Mouse (Mus musculus): ENCODE measurements around the gene Hist1h3b. TPM values are rescaled to one million over a fixed set of nuclear protein-coding genes. Genes with fewer than 3 reads are reported as not detected.
A peak's percentile ranks its signal among the peaks of the same experiment; 100 is the strongest.

The Hist1h3b gene
- total RNA-seq, 4 experiments from 2014 or later, result 5.3 to 12.2 (median 8.1) TPM

DNA sequence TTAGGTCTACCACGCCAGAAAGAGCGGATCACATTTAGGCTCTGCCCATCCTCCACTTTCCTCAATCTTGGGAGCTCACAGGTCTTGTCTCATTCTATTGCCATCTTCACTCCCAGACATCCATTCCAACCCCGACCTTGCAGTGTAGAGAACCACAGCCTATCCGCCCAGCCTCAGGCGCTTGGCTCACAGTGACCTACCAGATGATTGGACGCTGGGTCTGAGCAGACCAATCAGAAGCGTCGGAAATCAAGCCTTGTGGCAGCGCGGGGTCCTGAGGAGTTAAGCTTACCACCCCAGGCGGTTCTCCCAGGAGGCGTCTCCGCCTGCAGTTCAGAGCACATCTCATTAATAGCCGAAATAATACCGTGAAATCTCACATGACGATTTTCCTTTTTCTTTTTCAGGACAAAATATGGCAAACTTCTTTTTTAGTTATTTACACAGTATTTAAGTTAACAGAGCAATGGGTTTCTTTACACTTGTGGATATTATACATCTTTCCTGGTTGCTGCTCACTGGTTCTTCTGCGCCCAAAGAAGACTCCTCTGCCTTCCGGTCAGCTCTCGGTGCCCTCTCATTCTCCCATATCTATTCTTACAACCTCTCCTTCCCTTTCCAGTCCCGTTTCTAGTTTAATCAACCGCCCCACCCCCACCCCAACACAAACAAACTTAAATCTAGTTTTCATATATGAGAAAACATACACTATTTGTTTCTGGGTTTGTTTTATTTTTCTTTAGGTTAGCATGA is 20.7 kb downstream of the Hist1h3b start:
- DNase-seq (ENCODE audit: low spot score in 2 of 2), result no peak

- DNase-seq (ENCODE audit: low spot score in 2 of 2), result no peak
These were observed 26.3 kb downstream of the Hist1h3b start for GRCm38 (mm10) chr13:23778339-23778738.

- DNase-seq (ENCODE audit: low spot score in 2 of 2), result no peak
These were observed 27.0 kb downstream of the Hist1h3b start for GRCm38 (mm10) chr13:23779025-23779424.

GRCm38 (mm10) chr13:23792520-23792919 is 40.5 kb downstream of the Hist1h3b start:
- DNase-seq (ENCODE audit: low spot score in 2 of 2), result peak in 1 of 2 experiments; percentile 15

DNA sequence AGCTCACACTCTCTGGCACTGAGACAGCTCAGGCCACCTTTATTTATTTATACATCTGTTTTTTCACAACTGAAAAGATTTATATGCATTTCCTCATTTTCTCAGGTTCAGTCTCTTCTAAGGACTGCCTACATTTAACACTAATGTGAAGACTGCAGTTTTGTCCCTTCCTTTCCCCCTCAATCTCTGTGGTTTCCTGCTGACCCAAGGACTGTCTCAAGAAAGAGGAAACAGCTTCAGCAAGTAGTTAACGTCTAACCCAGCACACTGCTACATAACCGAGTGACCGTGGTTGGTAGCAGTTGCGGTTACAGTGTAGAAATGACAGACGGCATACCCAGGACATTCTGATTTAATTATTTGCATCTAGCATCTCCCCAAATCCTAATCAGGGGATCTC is 47.3 kb downstream of the Hist1h3b start:
- no peak for DNase-seq (ENCODE audit: low spot score in 2 of 2)

Small RNA genes within 50 kb of the gene (microRNA-seq; reads per million reads assigned to microRNA genes)
- gene Gm44314, result 0 reads per million in 2 experiments
- gene Gm44484, result 0 reads per million in 2 experiments

Other genes with a start within 250 kb of the Hist1h3b start
- gene Hist1h4h, start 221.2 kb upstream of the Hist1h3b start, total RNA-seq (2022), result 100 to 1,000 TPM; 263 to 358 (median 294) TPM
- 10 to 100 TPM in 1 of 4 experiments, 1 to 10 TPM in 2, not detected in 1; 1.7 to 10.6 (median 3.0) TPM for gene Hist1h2af, start 218.4 kb upstream of the Hist1h3b start, total RNA-seq (2022)
- 1 to 10 TPM; 3.7 to 6.0 (median 4.2) TPM for gene Hist1h3g, start 216.8 kb upstream of the Hist1h3b start, total RNA-seq (2022)
- gene Hist1h2bh, start 208.9 kb upstream of the Hist1h3b start, total RNA-seq (2022), result 1 to 10 TPM in 2 of 4 experiments, under 1 TPM in 2; 0.84 to 1.6 (median 0.98) TPM
- gene Hist1h3f, start 208.2 kb upstream of the Hist1h3b start, total RNA-seq (2022), result 10 to 100 TPM; 15.3 to 21.8 (median 16.6) TPM
- 100 to 1,000 TPM; 153 to 191 (median 171) TPM for gene Hist1h4f, start 200.6 kb upstream of the Hist1h3b start, total RNA-seq (2022)
- 1 to 10 TPM; 3.4 to 4.2 (median 3.5) TPM for gene Hist1h1d, start 199.0 kb upstream of the Hist1h3b start, total RNA-seq (2022)
- gene Hist1h3e, start 189.9 kb upstream of the Hist1h3b start, total RNA-seq (2022), result 10 to 100 TPM; 43.6 to 61.8 (median 54.4) TPM
- gene Hist1h2ae, start 181.0 kb upstream of the Hist1h3b start, total RNA-seq (2022), result 1 to 10 TPM; 3.0 to 5.2 (median 4.7) TPM
- gene Hist1h2bg, start 180.9 kb upstream of the Hist1h3b start, total RNA-seq (2022), result 10 to 100 TPM; 60.3 to 72.4 (median 70.0) TPM
- 10 to 100 TPM; 23.0 to 26.4 (median 24.2) TPM for gene Hist1h2bf, start 178.1 kb upstream of the Hist1h3b start, total RNA-seq (2022)
- 1 to 10 TPM; 1.3 to 6.6 (median 3.8) TPM for gene Hist1h2ad, start 177.9 kb upstream of the Hist1h3b start, total RNA-seq (2022)
- 10 to 100 TPM in 2 of 4 experiments, 1 to 10 TPM in 2; 8.9 to 11.8 (median 10.0) TPM for gene Hist1h3d, start 176.5 kb upstream of the Hist1h3b start, total RNA-seq (2022)
- gene Hist1h4d, start 170.7 kb upstream of the Hist1h3b start, total RNA-seq (2022), result 100 to 1,000 TPM; 126 to 155 (median 139) TPM
- 1 to 10 TPM; 5.5 to 9.6 (median 7.2) TPM for gene Hist1h2be, start 131.1 kb upstream of the Hist1h3b start, total RNA-seq (2022)
- gene Hist1h1e, start 129.7 kb upstream of the Hist1h3b start, total RNA-seq (2022), result 10 to 100 TPM; 61.9 to 65.4 (median 62.5) TPM
- 1 to 10 TPM; 1.4 to 2.3 (median 1.9) TPM for gene Hist1h2ac, start 68.3 kb upstream of the Hist1h3b start, total RNA-seq (2022)
- 10 to 100 TPM; 26.9 to 40.2 (median 30.0) TPM for gene Hist1h2bc, start 68.1 kb upstream of the Hist1h3b start, total RNA-seq (2022)
- under 1 TPM in 1 of 4 experiments, not detected in 3; 0.41 TPM for gene Hist1h1t, start 56.5 kb upstream of the Hist1h3b start, total RNA-seq (2022)
- 100 to 1,000 TPM in 2 of 4 experiments, 10 to 100 TPM in 2; 87.8 to 116 (median 99.2) TPM for gene Hist1h4c, start 53.8 kb upstream of the Hist1h3b start, total RNA-seq (2022)
- gene Hfe, start 41.4 kb upstream of the Hist1h3b start, total RNA-seq (2022), result 1 to 10 TPM; 3.4 to 7.7 (median 4.6) TPM
- 10 to 100 TPM; 69.7 to 80.4 (median 72.8) TPM for gene Hist1h1c, start 13.5 kb upstream of the Hist1h3b start, total RNA-seq (2022)
- gene Hist1h3c, start 6.7 kb upstream of the Hist1h3b start, total RNA-seq (2022), result 1 to 10 TPM; 1.1 to 3.3 (median 2.8) TPM
- 10 to 100 TPM; 12.3 to 18.8 (median 16.3) TPM for gene Hist1h2bb, start 5.5 kb upstream of the Hist1h3b start, total RNA-seq (2022)
- gene Hist1h2ab, start 1.1 kb upstream of the Hist1h3b start, total RNA-seq (2022), result 10 to 100 TPM; 18.4 to 30.4 (median 21.0) TPM
- gene Hist1h4b, start 4.7 kb downstream of the Hist1h3b start, total RNA-seq (2022), result 10 to 100 TPM; 53.3 to 70.8 (median 63.3) TPM
- 10 to 100 TPM; 43.4 to 63.5 (median 58.0) TPM for gene Hist1h4a, start 9.0 kb downstream of the Hist1h3b start, total RNA-seq (2022)
- gene Hist1h3a, start 10.1 kb downstream of the Hist1h3b start, total RNA-seq (2022), result 10 to 100 TPM; 33.9 to 55.0 (median 40.9) TPM
- 10 to 100 TPM; 29.7 to 32.8 (median 30.7) TPM for gene Hist1h1a, start 11.4 kb downstream of the Hist1h3b start, total RNA-seq (2022)
- gene Trim38, start 17.6 kb downstream of the Hist1h3b start, total RNA-seq (2022), result not detected
- gene Slc17a2, start 54.7 kb downstream of the Hist1h3b start, total RNA-seq (2022), result not detected
- gene Slc17a3, start 87.2 kb downstream of the Hist1h3b start, total RNA-seq (2022), result under 1 TPM in 1 of 4 experiments, not detected in 3; 0.25 TPM
- gene Slc17a1, start 115.5 kb downstream of the Hist1h3b start, total RNA-seq (2022), result not detected
- gene Slc17a4, start 162.7 kb downstream of the Hist1h3b start, total RNA-seq (2022), result not detected
- gene Hist1h2ba, start 181.9 kb downstream of the Hist1h3b start, total RNA-seq (2022), result not detected
- not detected for gene Hist1h2aa, start 182.2 kb downstream of the Hist1h3b start, total RNA-seq (2022)
- gene Scgn, start 238.9 kb downstream of the Hist1h3b start, total RNA-seq (2022), result 1 to 10 TPM in 1 of 4 experiments, under 1 TPM in 3; 0.51 to 1.7 (median 0.69) TPM